Mouse (Mus musculus): ENCODE measurements around the gene Kif19a. TPM values are rescaled to one million over a fixed set of nuclear protein-coding genes. Genes with fewer than 3 reads are reported as not detected.
A peak's percentile ranks its signal among the peaks of the same experiment; 100 is the strongest.

Gene Kif19a
- 0.04 TPM in 1 of 2 replicates, not detected in the other for polyA plus RNA-seq (2012)

DNA sequence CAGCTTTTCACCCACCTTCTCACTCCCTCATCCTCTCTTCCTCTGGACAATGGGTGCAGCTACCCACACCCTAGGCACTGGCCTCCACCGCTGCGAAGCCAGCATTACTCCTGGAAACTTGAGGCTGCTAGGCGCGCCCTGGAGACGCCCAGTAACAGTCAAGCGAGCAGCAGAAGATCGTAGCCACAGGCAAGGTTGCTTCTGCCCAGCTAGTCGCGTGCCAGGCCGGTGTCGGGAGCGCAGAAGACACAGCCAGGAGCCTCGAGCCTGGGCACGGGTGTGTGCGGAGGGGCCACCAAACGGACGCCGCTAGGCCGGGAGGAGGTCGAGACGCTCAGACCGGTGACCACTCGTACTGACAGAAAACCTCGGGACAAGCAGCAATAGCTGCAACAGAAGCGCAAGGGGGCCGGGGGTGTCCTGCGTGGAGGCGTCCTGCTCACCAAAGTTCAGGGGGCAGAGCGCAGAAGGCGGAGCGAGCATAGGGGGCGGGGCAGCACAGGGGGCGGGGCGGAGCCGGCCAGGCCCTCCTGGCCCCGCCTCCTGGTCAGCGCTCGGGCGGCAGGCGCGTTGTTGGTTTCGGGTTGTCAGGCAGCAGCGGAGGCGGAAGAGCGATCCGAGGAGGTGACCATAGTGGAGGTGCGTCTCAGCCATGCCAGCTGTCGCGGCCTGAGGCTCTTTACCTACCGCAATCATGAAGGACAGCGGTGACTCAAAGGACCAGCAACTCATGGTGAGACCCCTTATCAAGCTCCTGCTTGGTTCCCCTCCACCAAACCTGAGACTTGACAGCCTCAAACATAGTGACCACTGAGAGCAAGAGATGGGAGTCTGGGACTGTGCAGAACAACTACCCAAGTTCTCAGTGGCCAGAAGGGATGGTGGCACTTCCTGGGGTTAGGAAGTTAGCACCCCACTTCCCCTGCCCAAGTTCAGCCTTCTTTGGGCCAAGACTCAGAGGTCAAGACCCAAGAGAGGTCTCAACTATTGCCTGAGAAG is at the start of gene Kif19a:
TSS of gene Kif19a (plus strand) at position 569 of the 999 bp plus-strand sequence.
- Histone ChIP-seq H3K27me3 (ENCODE audit: control insufficient read depth) (peaks cover 21% of the 10 kb centered on the region), H3K4me3 (replicated peaks) (peak within 1 kb of the TSS; percentile 45), H3K9me3 (ENCODE audit: control insufficient read depth, low read length) (no peaks in the 10 kb centered on the region), H3K36me3 (ENCODE audit: control insufficient read depth) (no peaks in the 10 kb centered on the region), H3K4me1 (ENCODE audit: control insufficient read depth) (peaks cover 7% of the 10 kb centered on the region)
- no peak for TF ChIP-seq GATA1 (IDR thresholded peaks at IDR 0.05; ENCODE audit: low read length)
- no peak for TF ChIP-seq TAL1 (IDR thresholded peaks at IDR 0.05; ENCODE audit: low read length)

DNA sequence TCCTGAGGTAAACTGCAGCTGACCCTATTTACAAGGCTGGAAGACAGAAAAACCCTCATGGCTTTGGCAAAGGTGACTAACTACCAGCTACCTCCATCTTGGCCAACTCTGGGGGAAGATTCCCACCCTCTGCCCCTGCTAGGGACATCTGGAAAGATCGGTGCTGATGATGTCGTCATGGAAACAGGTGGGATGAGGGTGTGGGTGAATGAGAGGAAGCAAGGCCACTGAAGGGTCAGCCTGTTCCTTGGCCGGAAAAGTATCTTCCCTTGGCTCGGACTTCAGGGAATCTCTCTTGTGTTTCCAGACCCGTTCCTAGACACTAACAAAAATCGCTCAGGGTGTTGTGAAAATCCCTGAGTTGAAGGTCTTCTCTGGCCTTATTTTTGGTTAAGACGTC is 49.7 kb upstream of the Kif19a start:
- Histone ChIP-seq H3K27me3 (ENCODE audit: control insufficient read depth) (no peaks in the 10 kb centered on the region), H3K36me3 (ENCODE audit: control insufficient read depth) (no peaks in the 10 kb centered on the region; the same call in 1 of the 2 replicates), H3K4me1 (ENCODE audit: control insufficient read depth) (no peaks in the 10 kb centered on the region), H3K9me3 (ENCODE audit: control insufficient read depth, low read length) (no peaks in the 10 kb centered on the region), H3K4me3 (replicated peaks) (no peak overlapping the region)
- TF ChIP-seq TAL1 (IDR thresholded peaks at IDR 0.05; ENCODE audit: low read length) (no peak), GATA1 (IDR thresholded peaks at IDR 0.05; ENCODE audit: low read length) (no peak)

DNA sequence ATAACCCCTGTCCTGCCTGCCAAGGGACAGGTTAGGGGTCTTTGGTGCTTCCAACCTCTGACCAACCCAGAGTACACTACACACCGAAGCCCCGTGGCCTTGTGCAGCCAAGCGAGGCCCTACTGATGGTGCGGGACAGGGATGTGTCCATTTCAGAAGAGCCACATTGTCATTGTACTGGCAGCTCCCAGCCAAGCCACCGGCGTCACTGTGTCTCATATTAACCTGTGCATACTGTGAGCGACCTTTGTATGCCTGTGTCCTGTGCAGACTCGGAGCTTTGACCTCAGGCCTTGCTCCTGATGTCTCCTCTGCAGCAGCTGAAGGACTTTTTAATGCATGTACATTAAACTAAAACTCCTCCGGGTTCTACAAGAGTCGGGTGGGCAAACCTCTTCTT is 44.7 kb upstream of the Kif19a start:
- Histone ChIP-seq H3K4me3 (replicated peaks) (no peak overlapping the region), H3K4me1 (ENCODE audit: control insufficient read depth) (no peaks in the 10 kb centered on the region), H3K36me3 (ENCODE audit: control insufficient read depth) (no peaks in the 10 kb centered on the region), H3K27me3 (ENCODE audit: control insufficient read depth) (no peaks in the 10 kb centered on the region), H3K9me3 (ENCODE audit: control insufficient read depth, low read length) (no peaks in the 10 kb centered on the region)
- no peak for TF ChIP-seq GATA1 (IDR thresholded peaks at IDR 0.05; ENCODE audit: low read length)
- TF ChIP-seq TAL1 (IDR thresholded peaks at IDR 0.05; ENCODE audit: low read length) = no peak

DNA sequence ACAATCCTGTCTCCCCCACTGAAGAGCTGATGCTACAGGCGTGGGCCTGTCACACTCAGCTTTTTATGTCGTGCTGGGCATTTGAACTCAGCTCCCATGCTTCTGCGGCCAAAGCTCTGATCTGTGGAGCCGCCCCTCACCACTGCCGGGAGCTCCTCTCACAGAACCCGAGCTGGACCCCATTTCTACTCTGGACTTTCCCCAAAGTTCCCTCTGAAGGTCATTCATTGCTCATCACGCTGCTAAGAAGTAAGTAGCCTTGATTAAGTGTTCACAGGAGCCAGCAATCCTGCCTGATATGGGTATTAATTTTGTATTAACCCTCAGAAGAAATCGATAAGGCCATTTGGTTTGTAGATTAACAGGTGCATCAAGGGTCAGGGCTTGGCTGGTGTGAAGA is 42.8 kb upstream of the Kif19a start:
- Histone ChIP-seq H3K36me3 (ENCODE audit: control insufficient read depth) (no peaks in the 10 kb centered on the region), H3K4me1 (ENCODE audit: control insufficient read depth) (no peaks in the 10 kb centered on the region), H3K4me3 (replicated peaks) (no peak overlapping the region), H3K9me3 (ENCODE audit: control insufficient read depth, low read length) (no peaks in the 10 kb centered on the region), H3K27me3 (ENCODE audit: control insufficient read depth) (peaks cover 11% of the 10 kb centered on the region)
- TF ChIP-seq GATA1 (IDR thresholded peaks at IDR 0.05; ENCODE audit: low read length) = no peak
- no peak for TF ChIP-seq TAL1 (IDR thresholded peaks at IDR 0.05; ENCODE audit: low read length)

DNA sequence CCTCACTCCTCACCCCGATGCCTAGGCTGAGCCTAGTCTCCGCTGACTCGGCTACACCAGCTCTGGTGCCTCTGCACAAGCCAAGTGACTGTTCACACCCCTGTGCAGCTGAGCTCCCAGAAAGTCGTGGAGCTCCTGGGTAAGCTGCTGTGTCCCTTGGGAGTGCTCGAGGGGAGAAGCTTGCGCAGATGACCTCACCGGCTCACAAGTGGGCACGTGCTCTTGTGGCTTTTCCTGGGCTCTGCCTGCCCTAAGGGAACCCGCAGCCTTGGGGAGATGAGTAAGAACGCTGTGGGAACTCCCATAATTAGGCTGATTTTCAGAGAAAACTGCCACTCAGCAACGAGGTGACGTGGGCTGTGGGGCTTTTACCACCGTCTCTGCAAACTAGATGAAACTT is 42.2 kb upstream of the Kif19a start:
- Histone ChIP-seq H3K9me3 (ENCODE audit: control insufficient read depth, low read length) (no peaks in the 10 kb centered on the region), H3K4me1 (ENCODE audit: control insufficient read depth) (no peaks in the 10 kb centered on the region), H3K36me3 (ENCODE audit: control insufficient read depth) (no peaks in the 10 kb centered on the region), H3K27me3 (ENCODE audit: control insufficient read depth) (peaks cover 17% of the 10 kb centered on the region), H3K4me3 (replicated peaks) (no peak overlapping the region)
- no peak for TF ChIP-seq TAL1 (IDR thresholded peaks at IDR 0.05; ENCODE audit: low read length)
- no peak for TF ChIP-seq GATA1 (IDR thresholded peaks at IDR 0.05; ENCODE audit: low read length)

DNA sequence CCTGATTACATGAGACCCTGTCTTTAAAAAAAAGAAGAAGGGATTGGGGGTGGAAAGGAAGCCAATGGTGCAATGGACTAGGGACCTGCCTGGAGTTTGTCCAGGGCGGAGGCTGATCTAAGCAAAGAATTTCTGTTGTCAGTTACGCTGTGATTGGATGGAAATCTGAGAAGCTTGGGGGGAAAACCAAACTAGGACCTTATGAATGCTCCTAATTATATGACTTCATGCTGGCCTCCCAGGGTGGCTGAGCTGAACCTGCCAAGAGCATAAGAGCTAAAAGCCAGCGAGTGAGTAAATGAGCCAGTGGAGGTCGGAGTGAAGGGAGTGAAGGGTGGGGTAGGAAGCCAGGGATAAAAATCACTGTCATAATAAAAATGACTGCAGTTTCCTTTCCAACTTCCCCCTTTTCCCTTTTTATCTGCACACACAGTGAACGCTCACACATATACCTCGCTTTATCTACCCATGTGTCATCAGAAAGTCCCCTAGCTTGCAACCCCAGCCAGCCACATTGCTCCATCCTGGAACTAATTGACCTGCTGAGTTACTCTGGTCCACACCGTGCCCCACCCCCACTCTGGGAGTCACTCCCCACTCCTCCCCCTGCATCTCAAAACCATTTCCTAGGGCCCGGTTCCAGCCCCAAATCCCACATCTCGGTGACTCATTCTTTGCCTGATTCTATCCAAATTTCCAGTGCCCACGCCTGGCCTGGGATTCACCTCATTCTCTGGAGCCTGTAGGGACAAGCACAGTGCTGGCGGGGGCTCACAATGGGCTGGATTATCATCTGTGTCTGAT is 40.2 kb upstream of the Kif19a start:
- Histone ChIP-seq H3K27me3 (ENCODE audit: control insufficient read depth) (peaks cover 20% of the 10 kb centered on the region), H3K36me3 (ENCODE audit: control insufficient read depth) (no peaks in the 10 kb centered on the region), H3K9me3 (ENCODE audit: control insufficient read depth, low read length) (no peaks in the 10 kb centered on the region), H3K4me3 (replicated peaks) (no peak overlapping the region), H3K4me1 (ENCODE audit: control insufficient read depth) (no peaks in the 10 kb centered on the region)
- TF ChIP-seq TAL1 (IDR thresholded peaks at IDR 0.05; ENCODE audit: low read length) (no peak), GATA1 (IDR thresholded peaks at IDR 0.05; ENCODE audit: low read length) (no peak)

DNA sequence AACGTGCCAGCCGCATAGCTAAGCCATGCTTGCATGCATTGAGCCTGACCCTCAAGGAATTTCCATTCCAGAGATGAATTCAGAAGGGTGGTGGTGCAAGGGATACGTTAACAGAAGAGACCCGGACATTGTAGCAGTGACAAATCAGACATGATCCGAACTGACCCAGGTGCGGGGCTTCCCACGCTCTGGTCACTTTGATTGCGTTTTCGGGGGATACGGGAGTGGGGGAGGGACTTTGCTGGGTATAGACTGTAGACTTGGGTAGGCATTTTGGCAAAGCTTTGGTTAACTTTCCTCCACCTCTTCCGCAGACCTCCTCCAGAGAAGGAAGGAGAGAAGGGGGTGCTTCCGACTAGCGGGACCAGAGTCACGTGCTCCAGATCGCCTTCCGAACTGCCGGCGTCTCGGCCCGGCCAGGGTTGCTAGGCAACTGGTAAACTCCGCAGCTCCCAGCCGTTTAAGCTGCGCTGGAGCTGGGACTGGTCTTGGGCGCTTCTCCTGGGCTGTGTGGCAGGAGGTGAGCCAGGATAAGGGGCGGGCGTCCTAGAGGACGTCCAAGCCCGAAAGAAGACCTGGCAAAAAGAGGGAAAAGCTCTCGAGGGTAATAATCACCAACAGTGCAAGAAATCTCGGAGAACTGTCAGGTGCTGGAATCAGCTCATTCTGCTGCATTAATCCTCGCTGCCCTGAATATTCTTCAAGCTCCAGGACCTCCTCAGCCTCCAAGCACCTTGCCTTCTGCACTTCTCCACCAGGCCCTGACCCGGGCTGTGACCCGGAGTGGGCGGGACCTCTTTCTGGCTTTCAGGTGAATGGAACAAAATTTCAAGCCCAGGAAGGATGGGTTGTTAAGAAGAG is 38.0 kb upstream of the Kif19a start, which contains the start of gene Dnaic2:
TSS of gene Dnaic2 (plus strand) at position 444 of the 861 bp plus-strand sequence.
- TF ChIP-seq TAL1 (IDR thresholded peaks at IDR 0.05; ENCODE audit: low read length) (no peak), GATA1 (IDR thresholded peaks at IDR 0.05; ENCODE audit: low read length) (no peak)
- H3K4me1 ChIP-seq (ENCODE audit: control insufficient read depth) = no peaks in the 10 kb centered on the region
- H3K9me3 ChIP-seq (ENCODE audit: control insufficient read depth, low read length) = no peaks in the 10 kb centered on the region
- peaks cover 20% of the 10 kb centered on the region for H3K27me3 ChIP-seq (ENCODE audit: control insufficient read depth)
- no peaks in the 10 kb centered on the region for H3K36me3 ChIP-seq (ENCODE audit: control insufficient read depth)
- no peak within 1 kb of the TSS for H3K4me3 ChIP-seq (replicated peaks)

DNA sequence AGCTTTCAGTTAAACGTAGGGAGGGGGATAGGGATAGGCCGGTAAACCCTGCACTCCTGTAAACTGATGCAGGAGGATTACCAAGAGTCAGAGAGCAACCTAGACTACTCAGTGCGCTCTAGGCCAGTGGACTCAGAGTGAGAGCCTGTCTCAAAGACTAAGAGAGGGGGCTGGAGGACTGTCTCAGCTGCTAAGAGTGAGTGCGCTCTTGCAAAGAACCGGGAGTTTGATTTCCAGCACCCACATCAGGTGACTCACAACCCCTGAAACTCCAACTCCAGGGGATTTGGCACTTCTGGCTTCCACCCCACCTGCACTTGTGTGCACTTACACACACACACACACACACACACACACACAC is 37.4 kb upstream of the Kif19a start:
- TF ChIP-seq TAL1 (IDR thresholded peaks at IDR 0.05; ENCODE audit: low read length) = no peak
- no peak for TF ChIP-seq GATA1 (IDR thresholded peaks at IDR 0.05; ENCODE audit: low read length)
- no peaks in the 10 kb centered on the region for H3K4me1 ChIP-seq (ENCODE audit: control insufficient read depth)
- peaks cover 20% of the 10 kb centered on the region for H3K27me3 ChIP-seq (ENCODE audit: control insufficient read depth)
- no peak overlapping the region for H3K4me3 ChIP-seq (replicated peaks)
- H3K36me3 ChIP-seq (ENCODE audit: control insufficient read depth) = no peaks in the 10 kb centered on the region
- no peaks in the 10 kb centered on the region for H3K9me3 ChIP-seq (ENCODE audit: control insufficient read depth, low read length)

Data from erythroblast, embryonic 14.5 days (primary cell).